Mouse (Mus musculus) lung, postnatal 14 days (tissue): ENCODE results near the gene Glt6d1.

Experiments
- DNase-seq: peaks from one replicate; pipeline ENCODE4 v3.0.0; 2021

Glt6d1 gene

DNA sequence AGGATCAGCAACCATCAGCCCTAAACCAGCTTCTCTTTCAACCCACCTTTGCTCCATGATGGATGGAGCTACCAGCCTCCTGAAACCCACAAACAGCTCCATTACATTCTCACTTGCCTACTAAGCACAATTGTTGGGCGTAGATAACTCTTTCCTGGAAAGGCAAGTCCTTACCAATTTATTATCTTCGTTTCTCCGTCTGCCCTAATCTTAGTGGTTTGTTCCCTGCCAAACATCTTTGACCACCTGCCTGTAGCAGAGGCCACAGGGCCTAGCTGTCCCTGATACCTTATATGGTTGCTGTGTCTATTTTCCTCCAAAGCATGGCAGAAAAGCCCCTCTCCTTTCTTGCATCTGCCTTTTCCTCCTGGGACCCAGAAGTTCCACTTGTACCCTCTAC lies 26.6 kb downstream of the Glt6d1 start:
- DNase-seq: no peak

- no peak for DNase-seq
Observed at GRCm38 (mm10) chr2:25785573-25786322, 29.9 kb downstream of the Glt6d1 start.

- DNase-seq: no peak
Observed at GRCm38 (mm10) chr2:25781957-25782356, 33.7 kb downstream of the Glt6d1 start, which contains the start of gene Gm13539. Gene Gm13539, plus strand, starts transcription at chr2:25782257.

- DNase-seq: no peak
Observed at GRCm38 (mm10) chr2:25780921-25781320, 34.7 kb downstream of the Glt6d1 start.

DNA sequence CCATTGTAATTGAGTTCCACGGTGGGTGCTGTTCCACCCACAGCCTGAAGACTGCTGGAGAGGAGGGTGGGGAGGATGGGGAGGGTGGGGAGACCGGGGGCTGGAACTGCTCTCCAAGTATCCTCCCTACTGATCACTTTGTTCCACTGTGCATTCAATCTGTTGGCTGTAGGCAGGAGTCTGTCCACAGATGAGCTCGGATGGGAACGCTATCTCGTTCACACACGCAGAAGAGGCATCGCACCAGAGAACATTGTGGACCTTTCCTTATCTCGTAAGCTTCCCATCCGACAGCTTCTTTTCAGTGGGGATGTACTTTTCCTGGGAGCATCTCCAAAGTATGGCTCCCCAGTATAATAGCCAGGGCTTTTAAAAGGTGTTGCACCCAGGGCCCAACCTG lies 36.6 kb downstream of the Glt6d1 start:
- no peak for DNase-seq

DNA sequence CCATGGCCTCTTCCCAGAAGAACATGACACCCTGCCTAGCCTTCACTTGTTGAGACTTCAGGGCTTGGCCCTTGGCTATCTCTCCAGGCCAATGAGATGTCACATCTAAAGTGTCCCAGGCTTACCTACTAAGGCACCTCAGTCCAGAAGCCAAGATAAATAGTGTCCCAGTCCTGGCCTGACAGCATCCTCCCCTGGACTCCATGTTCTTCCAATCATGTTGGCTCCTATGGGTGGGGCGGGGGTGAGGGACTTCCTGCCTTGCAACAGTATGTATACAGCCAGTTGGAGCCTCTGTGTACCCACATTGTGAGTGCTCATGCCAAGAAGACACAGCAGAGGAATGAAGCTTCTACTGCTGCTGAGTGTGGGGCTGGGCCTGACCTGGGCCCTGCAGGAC lies 38.9 kb downstream of the Glt6d1 start, which contains the start of gene Lcn11:
TSS of gene Lcn11 (plus strand) at position 301 of the 400 bp plus-strand sequence.
- no peak for DNase-seq

DNA sequence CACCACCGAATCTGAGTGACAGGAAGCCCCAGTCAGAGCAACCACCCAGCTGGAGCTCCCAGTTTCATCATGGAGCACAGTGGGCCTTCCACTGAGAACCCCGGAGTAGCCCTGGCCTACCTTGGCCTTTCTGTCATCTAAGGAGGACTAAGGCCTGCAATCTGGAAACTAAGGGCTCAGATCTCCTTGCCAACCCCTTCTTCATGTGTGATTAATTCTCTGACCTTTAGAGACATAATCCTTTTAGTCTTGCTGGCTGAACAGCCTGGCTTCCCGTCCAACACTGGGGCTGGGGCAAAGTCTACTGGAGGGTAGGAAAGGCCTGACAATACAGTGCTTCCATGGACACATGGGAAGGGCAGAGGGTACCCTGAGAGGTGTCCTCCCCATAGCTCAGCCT lies 39.7 kb downstream of the Glt6d1 start:
- no peak for DNase-seq

DNA sequence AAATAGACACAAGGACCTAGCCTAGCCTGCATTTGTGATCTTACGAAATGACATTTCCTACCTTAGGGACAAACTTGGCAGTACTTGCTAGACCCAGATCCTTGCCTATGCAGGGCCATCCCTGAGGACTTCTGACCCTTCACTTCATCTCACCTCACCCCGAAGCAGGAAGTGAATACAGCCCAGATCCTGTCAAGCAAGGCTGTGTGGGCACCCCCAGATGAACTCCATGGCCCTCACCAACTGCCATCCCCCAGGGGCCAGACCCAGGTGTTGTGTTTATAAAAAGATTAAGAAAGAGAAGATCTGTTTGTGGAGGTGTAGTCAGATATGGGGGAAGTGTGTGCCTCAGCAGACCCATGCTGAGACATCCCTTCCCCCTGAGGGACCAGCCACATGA lies 41.0 kb downstream of the Glt6d1 start:
- no peak for DNase-seq

DNA sequence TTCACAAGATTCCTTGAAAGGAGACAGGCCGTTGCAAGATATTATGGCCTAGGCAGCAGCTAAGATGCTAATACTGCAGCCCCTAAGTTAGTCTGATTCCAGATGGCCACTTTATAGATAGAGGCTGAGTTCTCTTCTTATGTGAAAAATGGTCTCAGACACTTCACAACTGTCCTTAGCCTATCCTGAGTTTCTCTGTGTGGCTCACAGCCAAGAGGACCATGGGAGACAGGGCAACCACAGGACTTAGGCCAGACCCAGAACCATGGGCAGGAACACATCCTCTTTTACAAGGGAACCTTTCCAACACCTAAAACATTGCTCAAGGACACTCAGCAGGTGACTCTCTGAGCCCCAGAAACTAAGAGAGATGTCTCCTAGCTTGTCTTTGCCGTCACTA lies 42.1 kb downstream of the Glt6d1 start:
- no peak for DNase-seq

DNA sequence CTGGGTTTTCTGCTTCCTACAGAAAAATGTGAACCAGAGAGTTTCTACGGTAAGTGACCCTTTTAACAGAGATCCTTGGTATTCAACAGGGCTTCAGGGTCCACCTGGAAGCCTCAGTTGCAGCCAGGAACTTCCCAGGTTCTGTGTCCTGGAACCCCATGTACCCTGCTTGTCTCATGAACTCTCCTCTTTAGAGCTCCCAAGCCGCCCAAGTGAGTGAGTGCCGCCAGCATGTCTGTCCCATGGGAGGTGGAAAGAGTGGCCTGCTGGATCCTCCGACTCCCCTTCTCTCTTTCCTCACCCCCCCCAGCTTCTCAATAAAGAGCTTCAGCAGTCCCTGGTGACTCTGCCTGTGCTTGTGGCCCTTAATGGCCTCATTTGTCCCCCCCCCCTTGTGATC lies 47.9 kb downstream of the Glt6d1 start:
- DNase-seq: no peak

DNA sequence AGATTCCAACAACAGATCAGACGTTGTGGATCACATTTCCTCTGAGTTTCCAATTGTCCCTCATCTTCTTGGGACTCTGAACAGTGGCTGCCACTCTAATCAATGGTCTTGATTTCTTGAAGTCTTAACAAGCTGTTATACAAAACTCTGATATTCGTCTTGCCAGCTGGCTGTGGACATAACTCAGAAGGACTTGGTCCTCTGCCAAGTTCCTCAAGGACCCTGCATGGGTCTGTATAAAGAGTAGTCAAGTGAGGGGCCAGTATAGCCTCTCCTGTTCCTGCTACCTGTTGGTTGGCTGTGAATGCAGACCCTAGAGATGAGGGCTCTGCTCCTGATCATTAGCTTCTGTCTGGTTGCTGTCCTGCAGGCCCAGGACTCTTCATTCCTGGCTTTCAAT lies 50.4 kb downstream of the Glt6d1 start, which contains the start of gene Lcn3:
TSS of gene Lcn3 (plus strand) at position 301 of the 400 bp plus-strand sequence.
- DNase-seq: no peak

DNA sequence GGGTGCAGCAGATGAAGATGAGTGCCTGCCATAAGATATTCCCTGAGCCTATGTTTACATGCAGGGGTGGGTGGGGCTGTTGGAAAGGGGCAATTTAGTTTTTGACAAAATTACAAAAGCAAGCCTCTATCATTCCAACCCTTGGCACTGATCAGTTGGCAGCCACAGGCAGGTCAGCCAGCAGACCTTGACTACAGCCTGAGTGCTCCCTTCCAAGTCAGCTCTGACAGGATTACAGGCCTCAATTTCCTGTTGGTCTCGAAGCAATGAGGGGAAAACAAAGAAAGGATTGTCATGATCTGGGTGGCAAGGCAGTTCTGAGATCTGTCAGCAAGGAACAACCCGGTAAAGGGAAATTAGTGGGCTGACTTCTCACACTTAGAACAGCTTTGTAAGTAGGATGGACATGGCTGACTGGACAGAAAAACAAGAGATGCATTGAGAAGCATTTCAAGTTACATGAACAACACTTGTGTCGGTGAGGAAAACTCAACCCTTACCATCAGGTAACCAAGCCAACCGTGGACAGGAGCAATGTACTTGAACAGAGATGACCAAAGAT lies 57.5 kb downstream of the Glt6d1 start:
- no peak for DNase-seq

DNA sequence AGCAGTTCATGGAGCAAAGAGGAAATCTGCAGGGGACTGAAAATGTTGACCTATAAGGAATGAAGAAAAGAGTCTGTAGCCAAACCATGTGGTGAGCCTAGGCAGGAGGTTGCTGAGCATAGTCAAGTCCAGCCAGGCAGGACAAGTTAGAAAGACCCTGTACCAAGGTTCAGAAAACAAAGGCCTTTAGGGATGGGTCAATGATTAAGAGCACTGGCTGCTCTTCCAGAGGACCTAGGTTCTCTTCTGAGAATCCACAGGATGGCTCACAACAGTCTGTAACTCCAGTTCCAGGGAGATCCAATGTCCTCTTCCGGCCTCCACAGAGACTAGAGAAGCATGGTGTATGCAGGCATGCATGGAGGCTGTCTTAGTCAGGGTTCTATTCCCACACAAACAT lies 61.4 kb downstream of the Glt6d1 start:
- DNase-seq: no peak
